Mouse (Mus musculus) C2C12 (cell line): ENCODE data around the gene Olfr750.

Experiments used
- CEBPB ChIP-seq: IDR thresholded peaks from one replicate; pipeline ENCODE4 v1.6.1; 2011; ENCODE audit warnings: low read depth, mild to moderate bottlenecking, control low read depth, moderate library complexity
- CTCF ChIP-seq: IDR thresholded peaks from one replicate; pipeline ENCODE4 v1.5.1; 2011; ENCODE audit not compliant: control insufficient read depth, insufficient read depth, insufficient read length

DNA sequence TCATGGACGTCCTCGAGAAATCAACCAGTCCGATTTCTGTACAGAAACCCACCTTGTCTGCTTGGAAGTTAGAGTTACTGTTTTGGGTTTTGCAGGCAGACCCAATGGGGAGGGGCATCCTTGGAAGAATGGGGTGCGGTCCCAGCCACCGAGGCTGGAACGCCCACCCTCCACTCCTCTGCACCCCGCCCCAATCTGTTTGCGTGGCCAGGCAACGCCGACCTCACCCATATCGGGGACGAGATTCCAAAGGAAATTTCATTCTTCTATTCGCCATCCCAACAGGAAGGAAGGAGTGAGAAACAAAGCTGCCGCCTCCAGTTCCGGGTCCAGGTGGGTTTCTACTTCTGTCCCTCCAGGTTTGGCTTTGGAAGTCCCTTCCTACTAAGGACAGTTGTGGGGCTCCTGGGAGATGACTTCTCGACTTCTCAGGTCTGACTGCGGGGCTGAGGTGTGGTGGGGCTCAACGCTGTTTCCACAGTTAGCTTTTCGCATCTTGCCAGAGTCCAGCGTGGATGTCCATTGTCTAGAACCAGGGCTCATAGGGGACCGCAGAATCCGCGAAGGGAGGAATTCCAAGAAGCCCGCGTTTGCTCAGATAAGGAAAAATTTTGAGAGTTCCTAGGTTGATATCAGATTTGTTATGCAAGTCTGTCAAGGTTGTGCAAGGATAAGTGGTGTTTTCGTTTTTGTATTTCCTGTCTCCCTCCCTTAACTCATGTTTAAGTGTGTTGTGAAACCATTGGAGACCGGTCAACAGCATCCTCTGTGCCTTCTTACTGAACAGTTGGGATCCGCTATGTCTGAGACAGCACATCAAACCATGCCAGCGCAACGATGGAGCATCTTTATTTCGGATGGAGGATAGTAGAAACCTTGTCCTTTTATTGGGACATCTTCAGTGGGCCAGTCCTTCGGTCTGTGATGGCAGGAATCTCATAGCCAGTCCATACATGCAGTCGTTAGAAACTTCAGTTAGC is 17.0 kb upstream of the Olfr750 start, which contains the start of the genes Rnase4 and Ang:
- no peak for TF ChIP-seq CEBPB
- TF ChIP-seq CTCF: no peak
